Mouse (Mus musculus) embryonic facial prominence, embryonic 14.5 days (tissue): Measurements from ENCODE around the gene Ube2g1. TPM values are rescaled to one million over a fixed set of nuclear protein-coding genes. Genes with fewer than 3 reads are reported as not detected.

ENCODE experiments used
- ATAC-seq: fragments of 200-750 bp; cut with Nextera tagmentation; 2 replicates; pipeline ENCODE4 v1.8.0; 2017; ENCODE audit warnings: low read depth, moderate number of reproducible peaks, moderate TSS enrichment
- DNase-seq: peaks from one replicate; pipeline ENCODE4 v3.0.0-alpha.2; 2015; ENCODE audit warnings: low spot score
- H3K27ac ChIP-seq: fragments of 300-500 bp; sonication (generic); replicated peaks from 2 replicates; pipeline ENCODE4 v1.5.1; 2014; ENCODE audit warnings: low read depth, mild to moderate bottlenecking, low read length, moderate library complexity
- H3K27me3 ChIP-seq: fragments of 300-500 bp; sonication (generic); replicated peaks from 2 replicates; pipeline ENCODE4 v1.6.1; 2014; ENCODE audit warnings: low read length; ENCODE audit not compliant: control insufficient read depth, insufficient read depth
- H3K36me3 ChIP-seq: fragments of 300-500 bp; sonication (generic); 2 replicates; pipeline ENCODE4 v1.6.1; 2014; ENCODE audit warnings: low read length, mixed read lengths; ENCODE audit not compliant: control insufficient read depth, insufficient read depth
- H3K4me1 ChIP-seq: fragments of 300-500 bp; sonication (generic); 2 replicates; pipeline ENCODE4 v1.6.1; 2014; ENCODE audit warnings: antibody characterized with exemption, low read length; ENCODE audit not compliant: control insufficient read depth, insufficient read depth
- H3K4me2 ChIP-seq: fragments of 300-500 bp; sonication (generic); 2 replicates; pipeline ENCODE4 v1.6.1; 2014; ENCODE audit warnings: low read depth, mild to moderate bottlenecking, low read length, moderate library complexity, mixed read lengths
- H3K4me3 ChIP-seq: fragments of 300-500 bp; sonication (generic); 2 replicates; pipeline ENCODE4 v1.5.1; 2014; ENCODE audit warnings: low read depth, mild to moderate bottlenecking, low read length
- H3K9ac ChIP-seq: fragments of 300-500 bp; sonication (generic); 2 replicates; pipeline ENCODE4 v1.6.1; 2014; ENCODE audit warnings: low read depth, mild to moderate bottlenecking, low read length, moderate library complexity, mixed read lengths
- H3K9me3 ChIP-seq: fragments of 300-500 bp; sonication (generic); 2 replicates; pipeline ENCODE4 v1.6.1; 2016; ENCODE audit warnings: low read length; ENCODE audit not compliant: control insufficient read depth
- WGBS: fragments of 180-500 bp; shearing (Covaris S2); extraction: QIAGEN DNeasy Blood & Tissue Kit; methylation state at CpG from one replicate; pipeline ENCODE4 v1.1.7; 2014; 5-methylcytosine and 5-hydroxymethylcytosine counted together
- polyA plus RNA-seq: library from polyadenylated mRNA; unstranded; fragments of >200 nt; fragmentation: Nextera tagmentation; extraction: Ambion mirVana; gene quantifications from 2 replicates; pipeline ENCODE4 v1.2.1, GENCODE M21; 2014

The Ube2g1 gene
- polyA plus RNA-seq, 1 experiment from 2014 or later: 58.5 TPM

DNA sequence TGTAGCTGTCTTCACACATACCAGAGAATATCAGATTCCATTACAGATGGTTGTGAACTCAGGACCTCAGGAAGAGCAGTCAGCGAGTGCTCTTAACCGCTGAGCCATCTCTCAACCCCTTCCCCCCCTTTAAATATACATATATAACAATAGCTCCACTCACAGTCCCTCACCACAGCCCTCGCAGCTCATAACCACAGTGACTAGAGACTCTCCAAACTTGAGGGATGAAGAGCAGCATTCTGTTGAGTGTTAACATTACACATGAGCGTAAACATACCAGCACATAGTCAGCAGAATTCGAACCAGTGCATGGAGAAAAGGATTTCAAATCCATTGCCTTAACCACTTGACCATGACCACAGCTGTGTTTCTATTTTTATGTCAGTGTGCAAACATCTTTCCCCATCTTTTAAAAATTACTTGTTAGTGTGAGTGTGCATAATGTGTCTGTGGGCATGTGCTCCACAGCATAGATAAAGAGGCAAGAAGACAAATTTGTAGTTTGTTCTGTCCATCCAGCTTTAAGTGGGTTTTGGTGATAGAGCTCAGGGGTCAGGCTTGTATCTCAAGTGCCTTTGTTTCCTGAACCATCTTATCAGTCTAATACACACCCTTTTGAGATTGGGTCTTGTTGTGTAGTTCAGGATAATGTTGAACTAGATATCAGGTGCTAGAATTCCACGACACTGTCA, 64.4 kb downstream of the Ube2g1 start:
- Histone ChIP-seq H3K4me1 (no peaks in the 10 kb centered on the region), H3K36me3 (no peaks in the 10 kb centered on the region), H3K4me3 (no peak overlapping the region), H3K27me3 (no peaks in the 10 kb centered on the region), H3K27ac (no peak overlapping the region), H3K9me3 (no peaks in the 10 kb centered on the region), H3K9ac (no peak overlapping the region), H3K4me2 (no peak overlapping the region)
- 77% methylated on average over 6 of the region's 6 CpGs for WGBS
- ATAC-seq: no peak
- DNase-seq: no peak

- Histone ChIP-seq H3K27ac (no peak overlapping the region), H3K9ac (no peak overlapping the region), H3K27me3 (no peaks in the 10 kb centered on the region), H3K4me1 (no peaks in the 10 kb centered on the region), H3K4me3 (no peak overlapping the region), H3K9me3 (no peaks in the 10 kb centered on the region), H3K36me3 (no peaks in the 10 kb centered on the region), H3K4me2 (no peak overlapping the region)
- 83% methylated on average over 1 of the region's 1 CpGs for WGBS
- no peak for ATAC-seq
- no peak for DNase-seq
Measured at GRCm38 (mm10) chr11:72672438-72672837, 65.4 kb downstream of the Ube2g1 start.

DNA sequence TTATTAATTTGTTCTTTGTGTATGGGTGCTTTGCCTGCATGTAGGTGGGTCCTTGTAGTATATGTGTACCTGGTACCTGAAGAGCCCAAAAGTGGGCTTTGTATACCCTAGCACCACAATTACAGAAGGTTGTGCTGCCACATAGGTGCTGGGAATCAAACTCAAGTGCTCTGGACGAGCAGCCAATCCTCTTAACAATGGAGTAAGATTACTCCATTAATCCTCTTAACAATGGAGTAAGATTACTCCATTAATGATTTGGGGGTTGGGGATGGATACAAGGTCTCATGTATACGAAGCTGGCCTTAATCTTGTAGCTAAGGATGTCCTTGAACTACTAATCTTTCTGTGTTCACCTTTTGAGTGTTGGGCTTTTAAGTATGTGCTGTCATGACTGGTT, 68.2 kb downstream of the Ube2g1 start:
- WGBS: 69% methylated on average over 2 of the region's 2 CpGs
- no peak overlapping the region for H3K27ac ChIP-seq

GRCm38 (mm10) chr11:72680726-72681125, 73.6 kb downstream of the Ube2g1 start:
- no peak for ATAC-seq
- peaks cover 39% of the 10 kb centered on the region for H3K36me3 ChIP-seq
- H3K9ac ChIP-seq: no peak overlapping the region
- no peaks in the 10 kb centered on the region for H3K4me1 ChIP-seq
- no peak overlapping the region for H3K4me2 ChIP-seq
- no peak overlapping the region for H3K27ac ChIP-seq
- no peaks in the 10 kb centered on the region for H3K9me3 ChIP-seq
- H3K27me3 ChIP-seq: no peaks in the 10 kb centered on the region
- no peak for DNase-seq
- no peak overlapping the region for H3K4me3 ChIP-seq

More for the DNA sequence above, 68.2 kb downstream of the Ube2g1 start:
- H3K4me3 ChIP-seq: no peak overlapping the region
- H3K9me3 ChIP-seq: no peaks in the 10 kb centered on the region
- no peaks in the 10 kb centered on the region for H3K27me3 ChIP-seq
- no peak overlapping the region for H3K9ac ChIP-seq
- no peaks in the 10 kb centered on the region for H3K4me1 ChIP-seq
- no peak for DNase-seq
- no peak overlapping the region for H3K4me2 ChIP-seq
- ATAC-seq: no peak
- H3K36me3 ChIP-seq: peaks cover 9% of the 10 kb centered on the region; the same call in 1 of the 2 replicates

DNA sequence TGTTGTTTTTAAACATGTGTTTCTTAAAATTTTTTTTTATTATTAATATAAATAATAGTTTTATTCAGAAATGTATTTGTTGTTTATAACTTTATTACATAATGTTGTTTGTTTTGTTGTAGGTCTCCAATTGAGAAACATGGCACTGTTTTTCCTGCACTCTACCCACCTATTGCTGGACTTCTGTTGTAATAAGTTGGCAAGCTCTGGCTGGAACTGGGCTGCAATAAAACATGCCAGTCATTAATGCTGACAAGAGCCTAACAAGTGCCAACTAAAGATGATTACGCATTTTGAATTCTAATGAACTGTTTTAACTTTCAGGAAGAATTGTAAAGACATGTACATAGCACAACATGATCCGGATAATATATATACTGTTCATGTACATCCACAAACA, 76.3 kb downstream of the Ube2g1 start:
- no peak overlapping the region for H3K4me2 ChIP-seq
- no peaks in the 10 kb centered on the region for H3K9me3 ChIP-seq
- ATAC-seq (no peak), DNase-seq (no peak)
- H3K9ac ChIP-seq: no peak overlapping the region
- H3K36me3 ChIP-seq: peaks cover 39% of the 10 kb centered on the region
- H3K4me1 ChIP-seq: no peaks in the 10 kb centered on the region
- H3K27me3 ChIP-seq: no peaks in the 10 kb centered on the region
- 98% methylated on average over 2 of the region's 2 CpGs for WGBS
- H3K27ac ChIP-seq: no peak overlapping the region
- H3K4me3 ChIP-seq: no peak overlapping the region

DNA sequence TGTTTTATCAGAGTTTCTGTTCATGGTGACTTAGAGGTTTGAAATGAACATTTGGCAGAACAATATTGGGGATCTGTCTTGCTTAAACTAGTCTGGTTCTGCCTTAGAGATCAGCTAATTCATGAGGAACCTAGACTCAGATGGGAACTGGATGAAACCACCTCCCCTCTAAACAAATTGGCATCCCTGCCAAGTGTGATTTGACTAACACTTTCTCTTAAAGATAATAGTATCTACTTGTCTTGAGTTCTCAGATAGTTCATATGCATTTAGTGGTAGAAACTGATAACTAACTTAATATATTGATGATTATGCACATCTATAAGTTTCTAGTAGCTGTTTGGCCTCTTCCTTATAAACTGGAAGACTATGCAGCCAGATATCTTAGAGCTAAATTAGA, 79.6 kb downstream of the Ube2g1 start:
- Histone ChIP-seq H3K4me2 (no peak overlapping the region), H3K4me3 (no peak overlapping the region), H3K27me3 (no peaks in the 10 kb centered on the region), H3K27ac (no peak overlapping the region), H3K9me3 (no peaks in the 10 kb centered on the region), H3K4me1 (peaks cover 12% of the 10 kb centered on the region), H3K9ac (no peak overlapping the region), H3K36me3 (peaks cover 16% of the 10 kb centered on the region)
- no peak for DNase-seq
- ATAC-seq: no peak

DNA sequence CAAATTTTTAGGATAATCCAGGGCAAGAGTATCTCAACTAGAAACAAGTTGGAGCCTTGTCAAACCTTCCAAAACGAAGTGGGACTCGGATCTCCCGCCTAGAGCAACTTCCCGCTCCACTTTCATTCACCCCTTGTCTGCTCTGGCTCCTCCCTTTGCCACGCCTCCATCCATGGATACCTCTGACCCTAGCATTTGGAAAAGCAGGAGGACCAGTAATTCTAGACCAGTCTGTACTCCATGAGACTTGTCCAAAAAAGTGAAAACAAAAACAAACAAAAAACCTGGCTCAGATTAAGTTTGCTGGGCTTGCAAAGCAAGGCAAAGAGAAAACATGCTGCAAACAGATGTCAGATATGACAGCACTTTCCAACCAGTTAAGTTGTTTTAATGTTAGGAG, 81.2 kb downstream of the Ube2g1 start:
- ATAC-seq: no peak

GRCm38 (mm10) chr11:72689115-72689514, 82.0 kb downstream of the Ube2g1 start:
- 67% methylated on average over 3 of the region's 3 CpGs for WGBS
- peaks cover 6% of the 10 kb centered on the region; the same call in 1 of the 2 replicates for H3K36me3 ChIP-seq
- H3K9me3 ChIP-seq: no peaks in the 10 kb centered on the region
- peak overlapping the region; percentile 89; the same call in 1 of the 2 replicates for H3K9ac ChIP-seq
- peak overlapping the region; percentile 85; the same call in 1 of the 2 replicates for H3K27ac ChIP-seq
- H3K4me3 ChIP-seq: peak overlapping the region; percentile 85
- H3K27me3 ChIP-seq: no peaks in the 10 kb centered on the region
- H3K4me2 ChIP-seq: peak overlapping the region; percentile 72
- peaks cover 12% of the 10 kb centered on the region for H3K4me1 ChIP-seq
- DNase-seq (no peak), ATAC-seq (no peak)

More for the DNA sequence above, 81.2 kb downstream of the Ube2g1 start:
- Histone ChIP-seq H3K4me3 (no peak overlapping the region), H3K4me2 (no peak overlapping the region), H3K36me3 (peaks cover 9% of the 10 kb centered on the region), H3K9ac (no peak overlapping the region), H3K9me3 (no peaks in the 10 kb centered on the region), H3K27me3 (no peaks in the 10 kb centered on the region), H3K4me1 (peaks cover 12% of the 10 kb centered on the region), H3K27ac (0 out of 2 replicates have a peak overlapping the region, but pooled peaks have one; percentile 29)
- WGBS: 8% methylated on average over 5 of the region's 5 CpGs
- DNase-seq: peak; percentile 42
